Mouse (Mus musculus): ENCODE measurements at regions not wholly inside any gene's neighbourhood (a gene's known extent, or its start where the extent isn't known, plus 50 kb on each side); places are given as distances from the start of the nearest gene placed in this dataset.
A peak's percentile ranks its signal among the peaks of the same experiment; 100 is the strongest.

GRCm38 (mm10) chr4:92396421-92397232, 205.1 kb upstream of the Gm12666 start:
- WGBS = 68% methylated on average over 5 of the region's 5 CpGs
- Histone ChIP-seq H3K36me3 (ENCODE audit: control insufficient read depth, insufficient read depth, low read length) (no peaks in the 10 kb centered on the region), H3K9me3 (ENCODE audit: control insufficient read depth, low read length) (no peaks in the 10 kb centered on the region), H3K4me3 (ENCODE audit: low read depth, low read length) (no peak overlapping the region), H3K4me2 (ENCODE audit: low read depth) (no peak overlapping the region), H3K4me1 (ENCODE audit: control insufficient read depth, insufficient read depth, low read length) (no peaks in the 10 kb centered on the region), H3K27me3 (ENCODE audit: control insufficient read depth, insufficient read depth, low read length) (no peaks in the 10 kb centered on the region), H3K27ac (ENCODE audit: low read depth, low read length) (no peak overlapping the region), H3K9ac (ENCODE audit: low read length) (no peak overlapping the region)
- DNase-seq (ENCODE audit: low spot score) (no peak), ATAC-seq (ENCODE audit: insufficient read depth, low FRiP score, low TSS enrichment) (peak; percentile 40; the same call in 1 of the 2 replicates)
